Mouse (Mus musculus) heart, postnatal 0 days (tissue): ENCODE measurements around the gene Erbb4. TPM values are rescaled to one million over a fixed set of nuclear protein-coding genes. Genes with fewer than 3 reads are reported as not detected.
A peak's percentile ranks its signal among the peaks of the same experiment; 100 is the strongest.

Experiments
- ATAC-seq: fragments of 200-750 bp; cut with Nextera tagmentation; 2 replicates; pipeline ENCODE4 v1.8.0; 2017; ENCODE audit warnings: low read depth, moderate number of reproducible peaks, moderate library complexity; ENCODE audit not compliant: insufficient read depth
- DNase-seq: peaks from one replicate; pipeline ENCODE4 v3.0.0-alpha.2; 2016; ENCODE audit warnings: low spot score
- H3K27ac ChIP-seq: fragments of 300-500 bp; sonication (generic); 2 replicates; pipeline ENCODE4 v1.5.1; 2014; ENCODE audit warnings: low read depth, mild to moderate bottlenecking
- H3K27me3 ChIP-seq: fragments of 300-500 bp; sonication (generic); 2 replicates; pipeline ENCODE4 v1.6.1; 2014; ENCODE audit warnings: low read length, mixed read lengths; ENCODE audit not compliant: control insufficient read depth, insufficient read depth
- H3K36me3 ChIP-seq: fragments of 300-500 bp; sonication (generic); replicated peaks from 2 replicates; pipeline ENCODE4 v1.6.1; 2014; ENCODE audit warnings: low read length, mixed read lengths; ENCODE audit not compliant: control insufficient read depth, insufficient read depth
- H3K4me1 ChIP-seq: fragments of 300-500 bp; sonication (generic); 2 replicates; pipeline ENCODE4 v1.6.1; 2014; ENCODE audit warnings: antibody characterized with exemption; ENCODE audit not compliant: control insufficient read depth, insufficient read depth
- H3K4me2 ChIP-seq: fragments of 300-500 bp; sonication (generic); 2 replicates; pipeline ENCODE4 v1.6.1; 2014; ENCODE audit warnings: low read depth, mild to moderate bottlenecking, low read length, moderate library complexity
- H3K4me3 ChIP-seq: fragments of 300-500 bp; sonication (generic); 2 replicates; pipeline ENCODE4 v1.5.1; 2014; ENCODE audit warnings: low read depth, low read length
- H3K9ac ChIP-seq: fragments of 300-500 bp; sonication (generic); replicated peaks from 2 replicates; pipeline ENCODE4 v1.6.1; 2014; ENCODE audit warnings: low read depth, low read length, mixed read lengths
- H3K9me3 ChIP-seq: fragments of 300-500 bp; sonication (generic); replicated peaks from 2 replicates; pipeline ENCODE4 v1.6.1; 2016; ENCODE audit warnings: low read length; ENCODE audit not compliant: control insufficient read depth
- CTCF ChIP-seq: IDR thresholded peaks from 2 replicates; pipeline ENCODE4 v1.5.1; 2016; ENCODE audit warnings: antibody characterized with exemption, control low read depth, low read depth
- EP300 ChIP-seq: IDR thresholded peaks from 2 replicates; pipeline ENCODE4 v1.6.1; 2016; ENCODE audit warnings: antibody characterized with exemption, low read depth
- WGBS: fragments of 180-500 bp; shearing (Covaris S2); extraction: QIAGEN DNeasy Blood & Tissue Kit; methylation state at CpG from one replicate; pipeline ENCODE4 v1.1.7; 2014; 5-methylcytosine and 5-hydroxymethylcytosine counted together
- polyA plus RNA-seq: library from polyadenylated mRNA; unstranded; fragments of >200 nt; fragmentation: Nextera tagmentation; extraction: Ambion mirVana; gene quantifications from 2 replicates; pipeline ENCODE4 v1.2.1, GENCODE M21; 2015
- total RNA-seq: library from RNA; depleted of rRNA; stranded (reverse); fragments of >200 nt; gene quantifications from 2 replicates; pipeline ENCODE4 v1.2.3, GENCODE M21; 2014; ENCODE audit warnings: low replicate concordance; rRNA removed

Gene Erbb4
- total RNA-seq (18.0 and 20.0 TPM in 2 replicates), polyA plus RNA-seq (3.0 and 3.8 TPM in 2 replicates)

DNA sequence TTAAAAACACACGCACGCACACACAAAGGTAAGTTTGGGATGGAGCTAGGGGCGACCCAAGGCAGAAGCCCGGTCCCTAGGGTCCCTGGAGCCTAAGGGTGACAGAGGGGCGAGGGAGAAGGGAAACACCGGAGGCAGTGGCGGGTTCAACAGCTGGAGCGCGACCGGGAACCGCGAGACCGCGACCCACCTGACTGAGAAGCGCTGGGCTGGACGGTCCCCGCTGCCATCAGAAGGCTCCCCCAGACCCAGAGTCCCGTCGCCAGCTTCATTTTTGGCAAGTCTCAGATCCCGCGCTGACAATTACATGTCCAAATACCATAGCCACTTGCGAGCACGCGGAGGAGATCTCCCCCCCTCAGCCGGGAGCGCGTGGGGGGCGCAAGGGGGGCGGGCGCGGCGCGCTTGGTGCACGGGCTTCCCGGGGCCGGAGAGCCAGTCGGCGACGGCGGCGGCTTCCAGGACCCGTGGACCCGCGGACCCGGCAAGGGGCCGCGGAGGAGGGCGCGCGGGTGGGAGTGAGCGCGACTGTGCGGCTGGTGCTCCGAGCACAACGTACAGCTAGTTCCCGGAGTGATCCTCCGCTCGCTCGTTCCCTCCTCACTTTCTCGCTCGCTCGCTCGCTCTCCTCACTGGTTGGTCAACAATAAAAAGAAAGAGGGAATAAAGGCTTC, at the start of gene Erbb4:
Gene Erbb4 (minus strand): TSS at position 575 of the 674 bp plus-strand sequence.
- peak within 1 kb of the TSS; percentile 76 for H3K4me2 ChIP-seq
- DNase-seq, result no peak
- H3K27me3 ChIP-seq, result no peaks in the 10 kb centered on the region
- H3K4me1 ChIP-seq, result 0 out of 2 replicates have a peak, but pooled peaks cover 5% of the 10 kb centered on the region
- peak; percentile 13 for ATAC-seq
- no peaks in the 10 kb centered on the region for H3K36me3 ChIP-seq
- H3K27ac ChIP-seq, result peak within 1 kb of the TSS; percentile 98
- H3K9me3 ChIP-seq, result no peaks in the 10 kb centered on the region
- peak within 1 kb of the TSS; percentile 65 for H3K4me3 ChIP-seq
- peak within 1 kb of the TSS; percentile 80 for H3K9ac ChIP-seq
- WGBS, result under 1% methylated on average over 53 of the region's 63 CpGs
- TF ChIP-seq EP300 (no peak), CTCF (no peak)

DNA sequence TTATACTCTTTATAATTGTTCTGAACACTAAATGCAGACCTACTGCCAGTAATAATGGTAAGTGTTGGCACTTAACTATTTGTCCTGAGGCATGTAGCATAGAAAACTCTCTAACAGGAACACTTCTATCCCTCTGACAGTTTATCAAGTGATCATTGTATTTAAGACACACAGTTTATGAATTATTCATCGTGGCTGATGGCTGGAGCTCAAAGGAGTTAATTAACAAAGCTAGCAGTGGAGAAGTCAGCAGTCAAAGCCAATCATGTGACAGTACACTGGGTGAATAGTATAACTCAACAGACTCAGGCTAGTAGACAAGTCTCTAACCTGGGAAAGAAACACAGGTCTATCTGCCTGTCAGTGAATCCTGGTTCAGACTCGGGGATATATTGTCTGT, 49.5 kb upstream of the Erbb4 start:
- no peak overlapping the region for H3K27ac ChIP-seq
- H3K27me3 ChIP-seq, result no peaks in the 10 kb centered on the region
- H3K4me1 ChIP-seq, result no peaks in the 10 kb centered on the region
- ATAC-seq, result no peak
- WGBS, result 69% methylated on average over 2 of the region's 2 CpGs
- H3K4me3 ChIP-seq, result no peak overlapping the region
- no peak overlapping the region for H3K9ac ChIP-seq
- DNase-seq, result no peak
- no peaks in the 10 kb centered on the region for H3K36me3 ChIP-seq
- TF ChIP-seq EP300, result no peak
- no peak for TF ChIP-seq CTCF
- H3K4me2 ChIP-seq, result no peak overlapping the region
- H3K9me3 ChIP-seq, result no peaks in the 10 kb centered on the region

DNA sequence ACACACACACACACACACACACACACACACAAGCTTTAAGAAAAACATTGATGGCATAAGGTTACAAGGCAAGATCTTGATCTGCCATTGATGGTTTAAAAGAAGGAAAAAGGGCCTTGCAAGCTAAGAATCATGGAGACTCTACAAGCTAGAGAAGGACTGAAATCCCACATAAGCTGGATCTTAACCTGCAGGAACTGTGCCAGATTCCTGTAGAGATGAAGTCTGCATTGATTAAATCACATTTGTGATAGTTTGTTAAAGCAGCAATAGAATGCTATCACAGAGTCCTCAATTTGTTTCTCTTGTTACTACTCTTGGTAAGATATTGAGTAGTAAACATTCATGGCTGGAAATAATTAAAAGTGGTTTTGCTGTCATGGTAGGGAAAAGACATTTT, 33.5 kb upstream of the Erbb4 start:
- no peak overlapping the region for H3K9ac ChIP-seq
- ATAC-seq, result no peak
- TF ChIP-seq CTCF, result no peak
- TF ChIP-seq EP300, result no peak
- DNase-seq, result no peak
- H3K9me3 ChIP-seq, result no peaks in the 10 kb centered on the region
- no peak overlapping the region for H3K27ac ChIP-seq
- no peaks in the 10 kb centered on the region for H3K36me3 ChIP-seq
- no peak overlapping the region for H3K4me3 ChIP-seq
- H3K27me3 ChIP-seq, result no peaks in the 10 kb centered on the region
- no peaks in the 10 kb centered on the region for H3K4me1 ChIP-seq
- H3K4me2 ChIP-seq, result no peak overlapping the region

GRCm38 (mm10) chr1:69139519-69139868, 31.6 kb upstream of the Erbb4 start:
- Histone ChIP-seq H3K4me1 (no peaks in the 10 kb centered on the region), H3K9ac (no peak overlapping the region), H3K9me3 (no peaks in the 10 kb centered on the region), H3K27me3 (no peaks in the 10 kb centered on the region), H3K4me3 (no peak overlapping the region), H3K27ac (no peak overlapping the region), H3K4me2 (no peak overlapping the region), H3K36me3 (no peaks in the 10 kb centered on the region)
- 47% methylated on average over 6 of the region's 6 CpGs for WGBS
- DNase-seq (no peak), ATAC-seq (no peak)
- TF ChIP-seq EP300 (no peak), CTCF (no peak)

GRCm38 (mm10) chr1:69138856-69139518, 31.1 kb upstream of the Erbb4 start:
- H3K27me3 ChIP-seq, result no peaks in the 10 kb centered on the region
- peak; percentile 78 for TF ChIP-seq CTCF
- no peak for TF ChIP-seq EP300

More at GRCm38 (mm10) chr1:69138856-69139518, 31.1 kb upstream of the Erbb4 start:
- Histone ChIP-seq H3K4me3 (no peak overlapping the region), H3K9me3 (no peaks in the 10 kb centered on the region), H3K36me3 (no peaks in the 10 kb centered on the region), H3K4me2 (no peak overlapping the region), H3K9ac (no peak overlapping the region), H3K4me1 (no peaks in the 10 kb centered on the region), H3K27ac (no peak overlapping the region)
- ATAC-seq (no peak), DNase-seq (peak; percentile 83)
- WGBS, result 36% methylated on average over 4 of the region's 4 CpGs
